Mouse (Mus musculus) heart, postnatal 0 days (tissue): ENCODE results near the gene Tbc1d24.
A peak's percentile ranks its signal among the peaks of the same experiment; 100 is the strongest.

Experiments
- CTCF ChIP-seq: IDR thresholded peaks from 2 replicates; pipeline ENCODE4 v1.5.1; 2016; ENCODE audit warnings: antibody characterized with exemption, control low read depth, low read depth
- EP300 ChIP-seq: IDR thresholded peaks from 2 replicates; pipeline ENCODE4 v1.6.1; 2016; ENCODE audit warnings: antibody characterized with exemption, low read depth

DNA sequence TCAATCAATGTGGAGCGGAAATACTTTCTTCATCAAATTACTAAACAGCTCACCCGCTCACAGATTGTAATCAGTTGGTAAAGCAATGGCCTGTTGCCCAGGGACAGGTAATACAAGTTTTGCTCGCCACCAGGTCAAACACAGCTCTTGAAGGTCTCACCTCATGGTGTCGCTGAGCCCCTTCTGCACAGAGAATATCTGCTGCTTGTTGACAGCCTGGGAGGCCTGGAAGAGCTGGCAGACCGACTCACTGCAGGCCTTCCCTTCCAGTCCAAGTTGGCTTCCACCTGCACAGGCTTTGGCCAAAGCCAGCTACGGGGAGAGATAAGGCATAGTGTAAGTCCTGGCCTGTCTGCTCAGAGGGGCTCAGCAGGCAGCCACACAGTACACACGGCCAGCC, 31.6 kb upstream of the Tbc1d24 start:
- TF ChIP-seq CTCF (peak; percentile 30), EP300 (no peak)
